Mouse (Mus musculus) adrenal gland, adult 2 months (tissue): ENCODE measurements around the gene Rapgef3. TPM values are rescaled to one million over a fixed set of nuclear protein-coding genes. Genes with fewer than 3 reads are reported as not detected.

Experiments
- DNase-seq: peaks from one replicate; pipeline ENCODE4 v3.0.0; 2021
- polyA plus RNA-seq: library from polyadenylated mRNA; depleted of rRNA; stranded (reverse); fragments of >200 nt; gene quantifications from 2 replicates; pipeline ENCODE4 v1.2.3, GENCODE M21; 2012
- total RNA-seq, 2 experiments: library from RNA; stranded (reverse); gene quantifications; 2 replicates each; pipeline ENCODE4 v1.2.3; 2021

Gene Rapgef3
- total and polyA plus RNA-seq, 3 experiments = 13.4 to 44.5 (median 18.6) TPM

- no peak for DNase-seq
Measured at GRCm38 (mm10) chr15:97793386-97794153, 25.8 kb upstream of the Rapgef3 start.

GRCm38 (mm10) chr15:97791126-97791700, 23.4 kb upstream of the Rapgef3 start:
- peak; percentile 19 for DNase-seq

- peak; percentile 66 for DNase-seq
Measured at GRCm38 (mm10) chr15:97789761-97790505, 22.2 kb upstream of the Rapgef3 start.

GRCm38 (mm10) chr15:97788821-97789220, 21.0 kb upstream of the Rapgef3 start:
- DNase-seq = peak; percentile 77

GRCm38 (mm10) chr15:97787799-97788667, 20.3 kb upstream of the Rapgef3 start:
- peak; percentile 38 for DNase-seq

- DNase-seq = peak; percentile 15
Measured at GRCm38 (mm10) chr15:97787148-97787798, 19.5 kb upstream of the Rapgef3 start.

- peak; percentile 64 for DNase-seq
Measured at GRCm38 (mm10) chr15:97786412-97787112, 18.8 kb upstream of the Rapgef3 start.

- DNase-seq = peak; percentile 73
Measured at GRCm38 (mm10) chr15:97785731-97786411, 18.1 kb upstream of the Rapgef3 start.

- no peak for DNase-seq
Measured at GRCm38 (mm10) chr15:97784561-97785161, 16.9 kb upstream of the Rapgef3 start.

GRCm38 (mm10) chr15:97784092-97784559, 16.4 kb upstream of the Rapgef3 start:
- peak; percentile 95 for DNase-seq

- peak; percentile 79 for DNase-seq
Measured at GRCm38 (mm10) chr15:97782749-97783105, 15.0 kb upstream of the Rapgef3 start.

GRCm38 (mm10) chr15:97781961-97782748, 14.4 kb upstream of the Rapgef3 start:
- no peak for DNase-seq

GRCm38 (mm10) chr15:97780611-97781031, 12.8 kb upstream of the Rapgef3 start:
- DNase-seq = peak; percentile 18

GRCm38 (mm10) chr15:97779576-97779975, 11.8 kb upstream of the Rapgef3 start:
- no peak for DNase-seq

GRCm38 (mm10) chr15:97778311-97779098, 10.7 kb upstream of the Rapgef3 start, which contains the start of gene Slc48a1:
Gene Slc48a1, plus strand, starts transcription at chr15:97778520.
- DNase-seq = no peak

GRCm38 (mm10) chr15:97776919-97777318, 9.1 kb upstream of the Rapgef3 start:
- DNase-seq = no peak

- DNase-seq = peak; percentile 78
Measured at GRCm38 (mm10) chr15:97776514-97776913, 8.7 kb upstream of the Rapgef3 start.

GRCm38 (mm10) chr15:97773961-97774370, 6.2 kb upstream of the Rapgef3 start:
- DNase-seq = peak; percentile 50
